Mouse (Mus musculus) B cell, adult 2 months (primary cell): ENCODE measurements around the gene Shb.

Source experiments
- DNase-seq, 2 experiments: peaks; one replicate each; pipeline ENCODE4 v3.0.0; 2022

Shb gene

GRCm38 (mm10) chr4:45479433-45479832, 52.8 kb downstream of the Shb start:
- no peak for DNase-seq

GRCm38 (mm10) chr4:45478178-45478577, 54.1 kb downstream of the Shb start:
- DNase-seq = no peak

GRCm38 (mm10) chr4:45477047-45477446, 55.2 kb downstream of the Shb start:
- DNase-seq = no peak

GRCm38 (mm10) chr4:45474832-45475231, 57.4 kb downstream of the Shb start:
- no peak for DNase-seq

- no peak for DNase-seq
These were observed 58.1 kb downstream of the Shb start for GRCm38 (mm10) chr4:45474131-45474530.

GRCm38 (mm10) chr4:45473129-45473528, 59.1 kb downstream of the Shb start:
- DNase-seq = peak; percentile 39 to 42

- DNase-seq = no peak
These were observed 59.6 kb downstream of the Shb start for GRCm38 (mm10) chr4:45472706-45473105.

GRCm38 (mm10) chr4:45471654-45472556, 60.4 kb downstream of the Shb start:
- DNase-seq = no peak

GRCm38 (mm10) chr4:45469057-45469456, 63.2 kb downstream of the Shb start:
- no peak for DNase-seq

- no peak for DNase-seq
These were observed 63.8 kb downstream of the Shb start for GRCm38 (mm10) chr4:45468507-45468906.

GRCm38 (mm10) chr4:45467115-45467912, 65.0 kb downstream of the Shb start:
- no peak for DNase-seq

GRCm38 (mm10) chr4:45464941-45465340, 67.3 kb downstream of the Shb start:
- DNase-seq = no peak

- no peak for DNase-seq
These were observed 67.7 kb downstream of the Shb start for GRCm38 (mm10) chr4:45464528-45464927.

GRCm38 (mm10) chr4:45464123-45464522, 68.1 kb downstream of the Shb start:
- no peak for DNase-seq

- DNase-seq = peak in 1 of 2 experiments; percentile 17
These were observed 69.6 kb downstream of the Shb start for GRCm38 (mm10) chr4:45462628-45463027.

- DNase-seq = no peak
These were observed 70.6 kb downstream of the Shb start for GRCm38 (mm10) chr4:45461661-45462060.

- no peak for DNase-seq
These were observed 72.9 kb downstream of the Shb start for GRCm38 (mm10) chr4:45459375-45459774.

GRCm38 (mm10) chr4:45457543-45457942, 74.7 kb downstream of the Shb start:
- no peak for DNase-seq

GRCm38 (mm10) chr4:45455001-45455400, 77.3 kb downstream of the Shb start:
- no peak for DNase-seq

- no peak for DNase-seq
These were observed 78.9 kb downstream of the Shb start for GRCm38 (mm10) chr4:45453271-45453851.

- DNase-seq = peak in 1 of 2 experiments; percentile 9
These were observed 79.6 kb downstream of the Shb start for GRCm38 (mm10) chr4:45452569-45453111.

- no peak for DNase-seq
These were observed 83.3 kb downstream of the Shb start for GRCm38 (mm10) chr4:45449012-45449411.

GRCm38 (mm10) chr4:45448481-45448880, 83.8 kb downstream of the Shb start:
- DNase-seq = no peak
